Mouse (Mus musculus) heart, embryonic 16.5 days (tissue): ENCODE data around the gene Nos2. TPM values are rescaled to one million over a fixed set of nuclear protein-coding genes. Genes with fewer than 3 reads are reported as not detected.
"Not testable (repeated sequence)": the region's sequence is repeated elsewhere in the genome, so short reads cannot be mapped to it uniquely, and the experiment has no call there.

Experiments used
- ATAC-seq: fragments of 200-750 bp; cut with Nextera tagmentation; replicated peaks from 2 replicates; pipeline ENCODE4 v1.8.0; 2017; ENCODE audit warnings: moderate number of reproducible peaks; ENCODE audit not compliant: insufficient read depth, low FRiP score; ENCODE audit errors: extremely low read depth
- H3K27ac ChIP-seq: fragments of 300-500 bp; sonication (generic); 2 replicates; pipeline ENCODE4 v1.5.1; 2014; ENCODE audit warnings: mild to moderate bottlenecking, low read length, control low read depth, moderate library complexity
- H3K27me3 ChIP-seq: fragments of 300-500 bp; sonication (generic); 2 replicates; pipeline ENCODE4 v1.6.1; 2014; ENCODE audit warnings: low read length, mixed read lengths; ENCODE audit not compliant: control insufficient read depth, insufficient read depth
- H3K36me3 ChIP-seq: fragments of 300-500 bp; sonication (generic); 2 replicates; pipeline ENCODE4 v1.6.1; 2014; ENCODE audit not compliant: control insufficient read depth, insufficient read depth
- H3K4me1 ChIP-seq: fragments of 300-500 bp; sonication (generic); 2 replicates; pipeline ENCODE4 v1.6.1; 2014; ENCODE audit warnings: low read length, mixed read lengths; ENCODE audit not compliant: control insufficient read depth, insufficient read depth
- H3K4me2 ChIP-seq: fragments of 300-500 bp; sonication (generic); 2 replicates; pipeline ENCODE4 v1.6.1; 2014; ENCODE audit warnings: low read depth, mild to moderate bottlenecking, control low read depth, low read length
- H3K4me3 ChIP-seq: fragments of 300-500 bp; sonication (generic); 2 replicates; pipeline ENCODE4 v1.5.1; 2014; ENCODE audit warnings: mild to moderate bottlenecking, control low read depth, low read length
- H3K9ac ChIP-seq: fragments of 300-500 bp; sonication (generic); 2 replicates; pipeline ENCODE4 v1.6.1; 2014; ENCODE audit warnings: low read length, control low read depth
- H3K9me3 ChIP-seq: fragments of 300-500 bp; sonication (generic); replicated peaks from 2 replicates; pipeline ENCODE4 v1.6.1; 2016; ENCODE audit warnings: low read length; ENCODE audit not compliant: control insufficient read depth
- WGBS: fragments of 180-500 bp; shearing (Covaris S2); extraction: QIAGEN DNeasy Blood & Tissue Kit; methylation state at CpG from one replicate; pipeline ENCODE4 v1.1.7; 2014; 5-methylcytosine and 5-hydroxymethylcytosine counted together
- polyA plus RNA-seq: library from polyadenylated mRNA; unstranded; fragments of >200 nt; fragmentation: Nextera tagmentation; extraction: Ambion mirVana; gene quantifications from 2 replicates; pipeline ENCODE4 v1.2.1, GENCODE M21; 2015

Nos2 gene
- polyA plus RNA-seq, 1 experiment from 2014 or later, result 2.0 TPM

- no peak overlapping the region for H3K4me3 ChIP-seq
- H3K36me3 ChIP-seq, result no peaks in the 10 kb centered on the region
- H3K9me3 ChIP-seq, result no peaks in the 10 kb centered on the region
- H3K4me2 ChIP-seq, result no peak overlapping the region
- no peaks in the 10 kb centered on the region for H3K27me3 ChIP-seq
- H3K4me1 ChIP-seq, result peaks cover 8% of the 10 kb centered on the region
- ATAC-seq, result no peak
- 60% methylated on average over 5 of the region's 5 CpGs for WGBS
- H3K27ac ChIP-seq, result no peak overlapping the region; the same call in 1 of the 2 replicates
- no peak overlapping the region for H3K9ac ChIP-seq
Measured at GRCm38 (mm10) chr11:79006417-79006816, 85.8 kb downstream of the Nos2 start.

DNA sequence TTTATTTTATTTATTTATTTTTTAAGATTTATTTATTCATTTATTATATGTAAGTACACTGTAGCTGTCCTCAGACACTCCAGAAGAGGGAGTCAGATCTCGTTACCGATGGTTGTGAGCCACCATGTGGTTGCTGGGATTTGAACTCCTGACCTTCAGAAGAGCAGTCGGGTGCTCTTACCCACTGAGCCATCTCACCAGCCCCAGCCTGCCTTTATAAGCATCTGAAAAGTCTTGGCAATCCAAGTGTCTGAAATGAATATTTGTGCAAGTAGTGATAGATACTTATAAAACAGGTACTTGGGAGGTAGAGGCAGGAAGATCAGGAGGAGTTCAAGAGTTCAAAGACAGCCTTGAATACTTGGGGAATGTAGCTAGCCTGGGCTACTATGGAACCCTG is 86.8 kb downstream of the Nos2 start:
- H3K4me2 ChIP-seq, H3K36me3 ChIP-seq, H3K4me3 ChIP-seq, ATAC-seq, H3K4me1 ChIP-seq, H3K27ac ChIP-seq, H3K27me3 ChIP-seq, H3K9ac ChIP-seq, H3K9me3 ChIP-seq: not testable (repeated sequence)
- WGBS, result 82% methylated on average over 3 of the region's 3 CpGs

GRCm38 (mm10) chr11:79008007-79008775 is 87.6 kb downstream of the Nos2 start:
- WGBS, result 67% methylated on average over 6 of the region's 6 CpGs
- H3K9ac ChIP-seq, result no peak overlapping the region
- ATAC-seq, result no peak
- no peak overlapping the region for H3K27ac ChIP-seq
- no peak overlapping the region for H3K4me3 ChIP-seq
- no peaks in the 10 kb centered on the region for H3K36me3 ChIP-seq
- H3K9me3 ChIP-seq, result no peaks in the 10 kb centered on the region
- peaks cover 4% of the 10 kb centered on the region for H3K4me1 ChIP-seq
- no peak overlapping the region for H3K4me2 ChIP-seq
- no peaks in the 10 kb centered on the region for H3K27me3 ChIP-seq

- no peak overlapping the region for H3K9ac ChIP-seq
- no peak overlapping the region for H3K27ac ChIP-seq
- H3K27me3 ChIP-seq, result no peaks in the 10 kb centered on the region
- H3K4me1 ChIP-seq, result peaks cover 4% of the 10 kb centered on the region
- 86% methylated on average over 7 of the region's 7 CpGs for WGBS
- H3K4me2 ChIP-seq, result no peak overlapping the region
- H3K4me3 ChIP-seq, result no peak overlapping the region
- no peaks in the 10 kb centered on the region for H3K9me3 ChIP-seq
- no peak for ATAC-seq
- H3K36me3 ChIP-seq, result no peaks in the 10 kb centered on the region
Measured at GRCm38 (mm10) chr11:79008891-79009290, 88.3 kb downstream of the Nos2 start.

Other genes with a start within 250 kb of the Nos2 start
- 10.8 and 13.2 TPM in 2 replicates for gene Nlk, start 223.4 kb upstream of the Nos2 start, polyA plus RNA-seq
- gene Ccnq, start 169.1 kb upstream of the Nos2 start, polyA plus RNA-seq, result 27.8 and 30.9 TPM in 2 replicates
- 31.3 and 36.6 TPM in 2 replicates for gene Lyrm9, start 94.2 kb upstream of the Nos2 start, polyA plus RNA-seq
- 72.7 and 105 TPM in 2 replicates for gene Lgals9, start 64.2 kb downstream of the Nos2 start, polyA plus RNA-seq
- gene Ksr1, start 225.6 kb downstream of the Nos2 start, polyA plus RNA-seq, result 3.3 TPM in 2 replicates